Mouse (Mus musculus) retina, embryonic 14.5 days (tissue): ENCODE measurements around the gene Slc9a9.

Source experiments
- DNase-seq: peaks from one replicate; pipeline ENCODE4 v3.0.0-alpha.2; 2015; ENCODE audit warnings: low spot score

The Slc9a9 gene

GRCm38 (mm10) chr9:95194158-95194557 lies 524.4 kb downstream of the Slc9a9 start:
- no peak for DNase-seq

- no peak for DNase-seq
These were observed 538.0 kb downstream of the Slc9a9 start for GRCm38 (mm10) chr9:95207661-95208060.

GRCm38 (mm10) chr9:95208681-95209080 lies 539.0 kb downstream of the Slc9a9 start:
- no peak for DNase-seq

- no peak for DNase-seq
These were observed 550.3 kb downstream of the Slc9a9 start for GRCm38 (mm10) chr9:95220009-95220408.

GRCm38 (mm10) chr9:95221310-95221709 lies 551.6 kb downstream of the Slc9a9 start:
- no peak for DNase-seq

- no peak for DNase-seq
These were observed 557.3 kb downstream of the Slc9a9 start for GRCm38 (mm10) chr9:95226986-95227385.

GRCm38 (mm10) chr9:95228123-95228522 lies 558.4 kb downstream of the Slc9a9 start:
- DNase-seq = no peak

GRCm38 (mm10) chr9:95229147-95229546 lies 559.4 kb downstream of the Slc9a9 start:
- DNase-seq = no peak

- DNase-seq = no peak
These were observed 570.2 kb downstream of the Slc9a9 start for GRCm38 (mm10) chr9:95239900-95240299.

- no peak for DNase-seq
These were observed 573.0 kb downstream of the Slc9a9 start for GRCm38 (mm10) chr9:95242628-95243195.

GRCm38 (mm10) chr9:95254162-95254561 lies 584.5 kb downstream of the Slc9a9 start:
- no peak for DNase-seq

- no peak for DNase-seq
These were observed 586.1 kb downstream of the Slc9a9 start for GRCm38 (mm10) chr9:95255844-95256243.

- no peak for DNase-seq
These were observed 587.1 kb downstream of the Slc9a9 start for GRCm38 (mm10) chr9:95256680-95257316.

- no peak for DNase-seq
These were observed 593.1 kb downstream of the Slc9a9 start for GRCm38 (mm10) chr9:95262851-95263250.

- no peak for DNase-seq
These were observed 594.3 kb downstream of the Slc9a9 start for GRCm38 (mm10) chr9:95263867-95264509.

- DNase-seq = no peak
These were observed 596.5 kb downstream of the Slc9a9 start for GRCm38 (mm10) chr9:95266179-95266578.

GRCm38 (mm10) chr9:95266924-95267323 lies 597.2 kb downstream of the Slc9a9 start:
- DNase-seq = no peak

- DNase-seq = no peak
These were observed 610.1 kb downstream of the Slc9a9 start for GRCm38 (mm10) chr9:95279590-95280344.
